Mouse (Mus musculus): ENCODE results near the gene Klhl29. TPM values are rescaled to one million over a fixed set of nuclear protein-coding genes. Genes with fewer than 3 reads are reported as not detected.

Gene Klhl29
- total RNA-seq (2021), result 10 to 100 TPM; 38.9 to 40.9 TPM
- long read RNA-seq, experiment 1, partial matches to known transcripts, result 0 of 6 reads
- long read RNA-seq, experiment 1, other reads (novel, unspliced or antisense), result 6 of 6 reads
- long read RNA-seq, experiment 2, partial matches to known transcripts, result 0 of 7 reads
- long read RNA-seq, experiment 2, other reads (novel, unspliced or antisense), result 7 of 7 reads

- no peak for TF ChIP-seq CTCF (conservative IDR thresholded peaks at IDR 0.05)
- Histone ChIP-seq H3K4me3 (peak within 1 kb of the TSS; percentile 67), H3K27ac (peak within 1 kb of the TSS; percentile 98)
- peak; percentile 77 to 85 for DNase-seq (ENCODE audit: low spot score in 2 of 2)
Observed at GRCm38 (mm10) chr12:5375616-5376461, at the start of gene Klhl29. Klhl29 (minus strand) TSS chr12:5375682.

- no peak for TF ChIP-seq CTCF (conservative IDR thresholded peaks at IDR 0.05)
- DNase-seq (ENCODE audit: low spot score in 2 of 2), result no peak
- Histone ChIP-seq H3K27ac (no peak overlapping the region), H3K4me3 (no peak overlapping the region)
Observed at GRCm38 (mm10) chr12:5425276-5425675, 49.8 kb upstream of the Klhl29 start.

DNA sequence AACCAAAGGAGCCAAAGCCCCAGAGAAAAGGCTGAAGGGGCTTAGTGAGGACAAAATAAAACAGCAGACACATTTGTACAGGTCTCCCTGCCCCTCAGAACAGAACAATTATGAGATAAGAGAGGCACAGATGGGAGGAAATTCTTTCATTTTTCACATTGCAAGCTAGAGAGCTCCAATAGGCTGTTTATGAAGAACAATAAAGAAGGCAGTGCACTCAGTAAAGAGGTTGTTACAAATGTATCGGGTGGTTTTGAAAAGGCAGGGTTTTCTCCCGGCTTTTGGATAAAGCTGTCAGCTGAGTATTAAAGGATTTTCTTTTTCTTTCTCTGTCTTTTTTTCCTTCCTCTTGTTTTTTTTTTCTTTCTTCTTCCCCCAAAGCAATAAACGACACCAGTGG, 40.3 kb upstream of the Klhl29 start:
- TF ChIP-seq CTCF (conservative IDR thresholded peaks at IDR 0.05), result no peak
- Histone ChIP-seq H3K27ac (peak overlapping the region; percentile 51; the same call in 1 of the 2 replicates), H3K4me3 (no peak overlapping the region)
- DNase-seq (ENCODE audit: low spot score in 2 of 2), result no peak

DNA sequence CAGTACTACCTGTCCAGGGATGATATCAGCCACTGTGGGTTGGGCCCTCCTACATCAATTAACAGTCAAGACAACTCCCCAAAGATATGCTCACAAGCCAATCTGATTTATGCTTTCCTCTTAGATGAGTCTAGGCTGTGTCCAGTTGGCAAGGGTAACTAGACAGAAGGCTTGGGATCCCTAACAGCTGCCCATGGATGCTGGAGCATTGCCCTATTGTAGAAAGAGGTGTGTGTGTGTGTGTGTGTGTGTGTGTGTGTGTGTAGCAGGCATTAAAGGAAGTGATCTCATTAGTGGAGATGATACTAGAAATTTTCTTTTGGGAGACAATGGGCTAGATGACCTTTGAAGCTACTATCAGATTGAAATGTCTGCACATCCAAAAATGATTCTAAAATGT, 38.5 kb upstream of the Klhl29 start:
- no peak for DNase-seq (ENCODE audit: low spot score in 2 of 2)
- TF ChIP-seq CTCF (conservative IDR thresholded peaks at IDR 0.05), result no peak
- H3K4me3 ChIP-seq, result no peak overlapping the region
- no peak overlapping the region for H3K27ac ChIP-seq

- no peak for DNase-seq (ENCODE audit: low spot score in 2 of 2)
Observed at GRCm38 (mm10) chr12:5411761-5412537, 36.5 kb upstream of the Klhl29 start.

GRCm38 (mm10) chr12:5411346-5411745, 35.9 kb upstream of the Klhl29 start:
- H3K4me3 ChIP-seq, result no peak overlapping the region
- no peak for TF ChIP-seq CTCF (conservative IDR thresholded peaks at IDR 0.05)
- H3K27ac ChIP-seq, result peak overlapping the region; percentile 75; the same call in 1 of the 2 replicates
- peak in 1 of 2 experiments; percentile 44 for DNase-seq (ENCODE audit: low spot score in 2 of 2)

More at GRCm38 (mm10) chr12:5411761-5412537, 36.5 kb upstream of the Klhl29 start:
- Histone ChIP-seq H3K27ac (peak overlapping the region; percentile 75; the same call in 1 of the 2 replicates), H3K4me3 (no peak overlapping the region)
- no peak for TF ChIP-seq CTCF (conservative IDR thresholded peaks at IDR 0.05)

- peak; percentile 91 for TF ChIP-seq CTCF (conservative IDR thresholded peaks at IDR 0.05)
- DNase-seq (ENCODE audit: low spot score in 2 of 2), result peak; percentile 87 to 91
- Histone ChIP-seq H3K4me3 (no peak overlapping the region), H3K27ac (peak overlapping the region; percentile 75; the same call in 1 of the 2 replicates)
Observed at GRCm38 (mm10) chr12:5410391-5411115, 35.1 kb upstream of the Klhl29 start.

DNA sequence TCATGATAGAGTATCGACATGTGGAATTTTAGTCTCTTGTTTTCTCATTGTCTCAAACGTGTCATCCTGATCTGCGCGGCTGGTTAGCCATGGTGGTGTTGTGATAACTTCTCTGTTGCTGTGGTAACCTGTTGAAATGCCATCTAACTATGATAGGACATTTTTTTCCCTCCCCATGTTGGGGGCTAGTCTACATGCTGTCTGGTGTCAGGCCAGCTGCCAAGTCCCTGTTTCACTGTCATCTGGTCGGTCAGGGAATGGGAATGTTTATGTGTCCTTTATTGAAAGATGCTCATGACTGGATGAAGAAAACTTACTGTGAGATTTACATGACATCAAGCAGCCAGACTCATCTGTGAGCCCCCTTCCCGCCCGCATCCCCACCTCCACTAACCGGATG, 31.7 kb upstream of the Klhl29 start:
- TF ChIP-seq CTCF (conservative IDR thresholded peaks at IDR 0.05), result no peak
- Histone ChIP-seq H3K4me3 (no peak overlapping the region), H3K27ac (peak overlapping the region; percentile 15; the same call in 1 of the 2 replicates)
- DNase-seq (ENCODE audit: low spot score in 2 of 2), result no peak

DNA sequence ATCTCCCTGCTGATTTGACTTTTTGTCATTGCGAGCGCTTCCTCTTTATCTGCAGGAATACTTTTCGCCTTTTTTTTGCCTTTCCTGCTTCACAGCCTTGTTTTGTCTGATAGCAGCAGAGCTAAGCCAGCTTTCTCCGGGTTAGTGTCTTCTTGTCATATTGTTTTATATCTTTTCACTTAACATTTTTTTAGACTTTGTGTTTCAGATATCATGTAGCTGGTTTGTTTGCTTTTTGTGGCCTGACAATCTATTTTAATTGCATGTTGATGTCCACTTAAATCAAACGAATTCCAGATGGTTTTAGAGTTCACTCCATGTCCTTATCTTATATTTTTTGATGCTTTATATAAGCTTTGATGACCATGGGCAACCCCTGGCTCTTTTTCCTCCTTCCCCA, 21.9 kb upstream of the Klhl29 start:
- TF ChIP-seq CTCF (conservative IDR thresholded peaks at IDR 0.05), result no peak
- Histone ChIP-seq H3K27ac (no peak overlapping the region), H3K4me3 (no peak overlapping the region)
- no peak for DNase-seq (ENCODE audit: low spot score in 2 of 2)

- no peak for TF ChIP-seq CTCF (conservative IDR thresholded peaks at IDR 0.05)
Observed at GRCm38 (mm10) chr12:5395188-5395587, 19.7 kb upstream of the Klhl29 start.

DNA sequence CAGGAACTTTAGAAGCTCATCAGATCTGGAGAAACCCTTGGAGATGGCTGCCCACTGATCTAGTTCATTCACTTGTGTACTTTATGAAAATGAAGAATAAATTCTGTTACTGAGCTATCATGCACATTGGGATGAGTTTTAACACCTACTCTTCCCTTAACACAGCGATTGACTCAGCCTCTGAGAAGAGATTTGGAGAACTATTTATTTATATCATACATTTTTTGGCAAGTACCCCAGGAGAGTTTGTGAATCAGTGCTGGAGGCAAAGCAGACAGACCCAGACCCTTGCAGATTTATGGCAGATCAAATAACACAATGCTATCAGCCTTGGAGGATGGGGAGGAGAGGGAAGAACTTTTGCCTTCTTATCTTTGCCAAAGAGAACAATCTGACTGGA, 11.6 kb upstream of the Klhl29 start:
- Histone ChIP-seq H3K27ac (no peak overlapping the region), H3K4me3 (no peak overlapping the region)
- no peak for DNase-seq (ENCODE audit: low spot score in 2 of 2)
- TF ChIP-seq CTCF (conservative IDR thresholded peaks at IDR 0.05), result no peak

More at GRCm38 (mm10) chr12:5395188-5395587, 19.7 kb upstream of the Klhl29 start:
- Histone ChIP-seq H3K27ac (no peak overlapping the region), H3K4me3 (no peak overlapping the region)
- DNase-seq (ENCODE audit: low spot score in 2 of 2), result no peak

- no peak for TF ChIP-seq CTCF (conservative IDR thresholded peaks at IDR 0.05)
- Histone ChIP-seq H3K27ac (no peak overlapping the region), H3K4me3 (no peak overlapping the region)
- peak in 1 of 2 experiments; percentile 31 for DNase-seq (ENCODE audit: low spot score in 2 of 2)
Observed at GRCm38 (mm10) chr12:5386688-5387087, 11.2 kb upstream of the Klhl29 start.

All from layer of hippocampus, adult 2 months (tissue).